9 mouse cellular contexts compared by ENCODE assay signal in the genomic region with DNA sequence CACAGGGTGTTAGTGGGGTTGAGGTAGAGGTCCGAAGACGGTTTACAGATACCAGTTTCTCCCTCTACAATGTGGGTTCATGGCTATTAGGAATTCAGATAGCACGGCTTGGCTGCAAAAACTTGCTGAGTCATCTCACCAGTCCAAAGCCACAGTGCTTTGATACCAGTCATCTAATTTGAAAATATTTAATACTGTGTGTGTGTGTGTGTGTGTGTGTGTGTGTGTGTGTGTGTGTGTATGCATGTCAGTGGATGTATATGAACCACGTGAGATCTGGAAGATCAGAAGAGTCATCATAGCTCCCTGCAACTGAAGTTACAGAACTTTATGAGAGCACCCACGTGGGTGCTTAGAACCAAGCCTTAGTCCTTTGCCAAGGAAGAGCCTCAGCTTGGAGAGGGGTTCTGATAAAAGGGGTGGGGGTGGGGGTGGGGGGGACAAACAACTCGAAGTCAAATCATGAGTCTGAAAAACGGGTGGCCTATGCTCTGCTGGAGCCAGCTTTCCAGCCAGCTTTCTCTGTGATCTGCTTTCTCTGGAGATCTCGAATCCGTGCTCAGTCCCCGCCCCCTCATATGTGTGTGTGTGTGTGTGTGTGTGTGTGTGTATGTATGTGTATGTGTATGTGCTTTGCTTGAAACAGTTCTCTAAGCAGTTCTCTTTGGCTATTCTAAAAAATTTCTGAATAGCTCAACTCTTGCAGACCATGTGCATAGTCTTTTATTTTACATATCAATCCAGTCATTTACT. TPM values are rescaled to one million over a fixed set of nuclear protein-coding genes. Genes with fewer than 3 reads are reported as not detected.
A peak's percentile ranks its signal among the peaks of the same experiment; 100 is the strongest.
DNase-seq lines count a peak whose midpoint lies in the region; ATAC-seq and TF ChIP-seq lines count a peak whose summit lies in the region.
"Had no signal": no experiment of that assay in that cellular context is flagged by ENCODE, and none has a peak within 500 bp of the region (broad histone marks: within the 10 kb centered on the region; RNA-seq: fewer than 3 reads in every experiment).

No protein-coding gene starts in this region.

- peak overlapping the region; percentile 20; the same call in 1 of the 2 replicates for H3K4me2 ChIP-seq in embryonic facial prominence, embryonic 13.5 days
- peak overlapping the region; percentile 89 for H3K4me2 ChIP-seq in embryonic facial prominence, embryonic 14.5 days (ENCODE audit: low read depth, low read length)
- H3K4me2 ChIP-seq in myocyte (ENCODE audit: low read depth): peak overlapping the region; percentile 89

- ATAC-seq in embryonic facial prominence, embryonic 13.5 days (ENCODE audit: insufficient number of reproducible peaks, insufficient read depth, low FRiP score, low TSS enrichment, low read depth): no peak
- no peak for ATAC-seq in megakaryocyte, adult 5-6 weeks (ENCODE audit: poor library complexity, severe bottlenecking)
- ATAC-seq in embryonic facial prominence, embryonic 14.5 days (ENCODE audit: low read depth): no peak
- ATAC-seq in monocyte, adult 5-6 weeks (replicated peaks; ENCODE audit: insufficient number of reproducible peaks, low FRiP score, low TSS enrichment, poor library complexity, severe bottlenecking): no peak

- no peak overlapping the region for H3K27ac ChIP-seq in embryonic facial prominence, embryonic 13.5 days
- no peak overlapping the region for H3K27ac ChIP-seq in embryonic facial prominence, embryonic 10.5 days (replicated peaks)
- no peak overlapping the region for H3K27ac ChIP-seq in embryonic facial prominence, embryonic 14.5 days (replicated peaks; ENCODE audit: low read depth, low read length)

- no peak overlapping the region for H3K4me3 ChIP-seq in embryonic facial prominence, embryonic 13.5 days
- H3K4me3 ChIP-seq in embryonic facial prominence, embryonic 10.5 days: no peak overlapping the region
- H3K4me3 ChIP-seq in megakaryocyte, embryonic 14.5 days (replicated peaks): peak overlapping the region; percentile 73
- H3K4me3 ChIP-seq in embryonic facial prominence, embryonic 14.5 days (ENCODE audit: low read depth, low read length): no peak overlapping the region
- peak overlapping the region; percentile 86 for H3K4me3 ChIP-seq in myocyte

- WGBS in embryonic facial prominence, embryonic 13.5 days: 53% methylated on average over 10 of the region's 10 CpGs
- 65% methylated on average over 10 of the region's 10 CpGs for WGBS in embryonic facial prominence, embryonic 10.5 days
- 53% methylated on average over 10 of the region's 10 CpGs for WGBS in embryonic facial prominence, embryonic 14.5 days

- H3K27me3 ChIP-seq in embryonic facial prominence, embryonic 13.5 days: no peaks in the 10 kb centered on the region
- H3K27me3 ChIP-seq in embryonic facial prominence, embryonic 10.5 days (replicated peaks; ENCODE audit: low read depth, poor library complexity, severe bottlenecking): no peaks in the 10 kb centered on the region
- no peaks in the 10 kb centered on the region for H3K27me3 ChIP-seq in megakaryocyte, embryonic 14.5 days (replicated peaks)
- H3K27me3 ChIP-seq in embryonic facial prominence, embryonic 14.5 days (replicated peaks; ENCODE audit: control insufficient read depth, insufficient read depth, low read length): no peaks in the 10 kb centered on the region
- H3K27me3 ChIP-seq in myocyte (ENCODE audit: control insufficient read depth, insufficient read depth, insufficient read length): no peaks in the 10 kb centered on the region

- no peaks in the 10 kb centered on the region for H3K9me3 ChIP-seq in embryonic facial prominence, embryonic 13.5 days
- no peaks in the 10 kb centered on the region for H3K9me3 ChIP-seq in embryonic facial prominence, embryonic 10.5 days
- no peaks in the 10 kb centered on the region for H3K9me3 ChIP-seq in megakaryocyte, embryonic 14.5 days
- no peaks in the 10 kb centered on the region for H3K9me3 ChIP-seq in embryonic facial prominence, embryonic 14.5 days (ENCODE audit: control insufficient read depth, low read length)

- no peaks in the 10 kb centered on the region for H3K36me3 ChIP-seq in embryonic facial prominence, embryonic 13.5 days
- H3K36me3 ChIP-seq in embryonic facial prominence, embryonic 10.5 days (replicated peaks): no peaks in the 10 kb centered on the region
- H3K36me3 ChIP-seq in megakaryocyte, embryonic 14.5 days (replicated peaks; ENCODE audit: low read length): no peaks in the 10 kb centered on the region
- no peaks in the 10 kb centered on the region for H3K36me3 ChIP-seq in embryonic facial prominence, embryonic 14.5 days (ENCODE audit: control insufficient read depth, insufficient read depth, low read length)
- H3K36me3 ChIP-seq in myocyte (ENCODE audit: control insufficient read depth, insufficient read depth): no peaks in the 10 kb centered on the region

- H3ac ChIP-seq in myocyte (ENCODE audit: control insufficient read depth, insufficient read length): no peak overlapping the region

- H3K9ac ChIP-seq in embryonic facial prominence, embryonic 13.5 days: no peak overlapping the region
- no peak overlapping the region for H3K9ac ChIP-seq in embryonic facial prominence, embryonic 14.5 days (ENCODE audit: low read depth, low read length)

- peaks cover 9% of the 10 kb centered on the region; the same call in 1 of the 2 replicates for H3K4me1 ChIP-seq in embryonic facial prominence, embryonic 13.5 days
- H3K4me1 ChIP-seq in embryonic facial prominence, embryonic 10.5 days: peaks cover 16% of the 10 kb centered on the region
- H3K4me1 ChIP-seq in megakaryocyte, embryonic 14.5 days: peaks cover 46% of the 10 kb centered on the region
- peaks cover 10% of the 10 kb centered on the region; the same call in 1 of the 2 replicates for H3K4me1 ChIP-seq in embryonic facial prominence, embryonic 14.5 days (ENCODE audit: control insufficient read depth, insufficient read depth, low read length)

- peaks cover 30% of the 10 kb centered on the region for H3K79me2 ChIP-seq in myocyte (ENCODE audit: control insufficient read depth, insufficient read depth)

- no peak for DNase-seq in embryonic facial prominence, embryonic 10.5 days (ENCODE audit: low spot score)
- no peak for DNase-seq in embryonic facial prominence, embryonic 14.5 days (ENCODE audit: low spot score)
- DNase-seq in adrenal gland, postnatal 4 days (ENCODE audit: low spot score in 2 of 2): no peak
- DNase-seq: kidney, adult 18-20 months had no signal

- TF ChIP-seq POLR2A in myocyte (IDR thresholded peaks at IDR 0.05; ENCODE audit: insufficient read length, low read depth): no peak

TF ChIP-seq in myocyte, 11 proteins besides CTCF, POLR2A, EP300 and RAD21:
- TF ChIP-seq REST (IDR thresholded peaks at IDR 0.05; ENCODE audit: insufficient read depth, insufficient read length): no peak
- no peak for TF ChIP-seq SRF (IDR thresholded peaks at IDR 0.05; ENCODE audit: control insufficient read depth, insufficient read length, low read depth)
- no peak for TF ChIP-seq CEBPB (IDR thresholded peaks at IDR 0.05; ENCODE audit: insufficient read depth, poor library complexity, severe bottlenecking)
- TF ChIP-seq USF1 (IDR thresholded peaks at IDR 0.05; ENCODE audit: low read depth): no peak
- no peak for TF ChIP-seq MYOG (IDR thresholded peaks at IDR 0.05; ENCODE audit: control insufficient read depth in 1 of 3, insufficient read depth in 1 of 3, insufficient read length in 2 of 3, low read depth in 2 of 3)
- TF ChIP-seq TCF3 (IDR thresholded peaks at IDR 0.05; ENCODE audit: insufficient read length, low read depth): no peak
- TF ChIP-seq TCF12 (IDR thresholded peaks at IDR 0.05; ENCODE audit: insufficient read depth, poor library complexity, severe bottlenecking): no peak
- TF ChIP-seq POLR2AphosphoS2 (IDR thresholded peaks at IDR 0.05; ENCODE audit: insufficient read length, low read depth): no peak
- TF ChIP-seq MAX (IDR thresholded peaks at IDR 0.05; ENCODE audit: low read depth): no peak
- no peak for TF ChIP-seq E2F4 (IDR thresholded peaks at IDR 0.05; ENCODE audit: insufficient read depth)
- TF ChIP-seq MYOD1 (IDR thresholded peaks at IDR 0.05; ENCODE audit: control insufficient read depth in 1 of 3, insufficient read length in 2 of 3, low read depth in 2 of 3): no peak

RNA-seq across cellular contexts. Expression of a gene that starts 2.6 kb away (rescaled TPM):
- 14.2 and 21.9 TPM in 2 replicates for polyA plus RNA-seq in embryonic facial prominence, embryonic 13.5 days (2015; fragmentation: Nextera tagmentation; extraction: Ambion mirVana)
- polyA plus RNA-seq in embryonic facial prominence, embryonic 10.5 days (2016; fragmentation: Nextera tagmentation; extraction: Ambion mirVana): 6.4 TPM in 2 replicates
- 3.2 and 11.3 TPM in 2 replicates for polyA plus RNA-seq in megakaryocyte, embryonic 14.5 days (2012; ENCODE audit: insufficient read depth, low replicate concordance)
- total RNA-seq in megakaryocyte, adult 5-6 weeks (2015): 15.1 and 23.4 TPM in 2 replicates
- 16.9 and 17.2 TPM in 2 replicates for total RNA-seq in megakaryocyte, adult 5-6 weeks (2017)
- 26.7 and 32.6 TPM in 2 replicates for polyA plus RNA-seq in embryonic facial prominence, embryonic 14.5 days (2014; fragmentation: Nextera tagmentation; extraction: Ambion mirVana)
- polyA plus RNA-seq in myocyte (2012; fragmentation: generic; extraction: Trizol): 21.0 TPM
- total RNA-seq in adrenal gland, postnatal 4 days (2021): 10 to 100 TPM; 24.4 to 25.9 TPM
- 16.3 to 31.5 TPM (median 17.6 TPM) in 3 replicates for total RNA-seq in monocyte, adult 5-6 weeks (2017)

Comparison
In these comparisons a context has a peak if more than half of its experiments do, and no peak if none do; other contexts are left out.
1. H3K4me2 ChIP-seq: peak in every context shown above with its lines; median percentile 89 in embryonic facial prominence, embryonic 14.5 days; 89 in myocyte; 20 in embryonic facial prominence, embryonic 13.5 days.
2. H3K4me3 ChIP-seq: peak in megakaryocyte, embryonic 14.5 days (single experiment) and myocyte (single experiment); none in embryonic facial prominence, embryonic 13.5 days (single experiment), embryonic facial prominence, embryonic 10.5 days (single experiment) and embryonic facial prominence, embryonic 14.5 days (single experiment).